18 mouse cellular contexts compared by ENCODE assay signal in genomic region chr11:59389617-59390016, GRCm38 (mm10). TPM values are rescaled to one million over a fixed set of nuclear protein-coding genes. Genes with fewer than 3 reads are reported as not detected.
"Had no signal": no experiment of that assay in that cellular context is flagged by ENCODE, and none has a peak within 500 bp of the region (broad histone marks: within the 10 kb centered on the region; RNA-seq: fewer than 3 reads in every experiment).

No protein-coding gene starts in this region.

- H3K9me3 ChIP-seq: kidney, embryonic 15.5 days; limb, embryonic 12.5 days; liver, embryonic 13.5 days had no signal

- H3K9ac ChIP-seq: kidney, embryonic 15.5 days; limb, embryonic 12.5 days; liver, embryonic 13.5 days; liver, postnatal 0 days had no signal

- H3K36me3 ChIP-seq: kidney, embryonic 15.5 days; limb, embryonic 12.5 days; liver, embryonic 13.5 days had no signal

- H3K4me3 ChIP-seq: kidney, embryonic 15.5 days; limb, embryonic 12.5 days; liver, embryonic 13.5 days had no signal

- H3K27me3 ChIP-seq: kidney, embryonic 15.5 days; limb, embryonic 12.5 days had no signal

- H3K4me2 ChIP-seq: kidney, embryonic 15.5 days; limb, embryonic 12.5 days; liver, embryonic 13.5 days had no signal

- H3K27ac ChIP-seq: kidney, embryonic 15.5 days; limb, embryonic 12.5 days; liver, embryonic 13.5 days had no signal

- ATAC-seq: liver, postnatal 0 days; midbrain, embryonic 16.5 days had no signal

- DNase-seq: kidney, adult 2 months; kidney, postnatal 14 days; layer of hippocampus, postnatal 36 days; liver; liver, embryonic 13.5 days; liver, postnatal 0 days; right cerebral cortex, postnatal 14 days; thymus, postnatal 4 days had no signal

RNA-seq across cellular contexts. Expression of gene Prss38, which starts 14.2 kb away (rescaled TPM):
- total RNA-seq: layer of hippocampus, postnatal 36 days; left cerebral cortex, adult 8-10 months; left cerebral cortex, postnatal 25 days; megakaryocyte progenitor cell, adult 5-6 weeks had no signal
- polyA plus RNA-seq: kidney, adult 2 months; kidney, embryonic 15.5 days; large intestine, adult 2 months; liver, embryonic 13.5 days; liver, postnatal 0 days; lung, embryonic 16.5 days; midbrain, embryonic 16.5 days; neural tube, embryonic 14.5 days; small intestine, adult 2 months had no signal
